26 mouse cellular contexts compared by ENCODE assay signal in genomic region chr1:51633795-51634194, GRCm38 (mm10).
DNase-seq lines count a peak whose midpoint lies in the region; ATAC-seq and TF ChIP-seq lines count a peak whose summit lies in the region.
"Had no signal": no experiment of that assay in that cellular context is flagged by ENCODE, and none has a peak within 500 bp of the region (broad histone marks: within the 10 kb centered on the region; RNA-seq: fewer than 3 reads in every experiment).

No protein-coding gene starts in this region.

- WGBS in forebrain, embryonic 12.5 days: 57% methylated on average over 5 of the region's 5 CpGs
- 35% methylated on average over 5 of the region's 5 CpGs for WGBS in forebrain, embryonic 15.5 days

- no peak overlapping the region for H3K4me2 ChIP-seq in forebrain, embryonic 12.5 days
- no peak overlapping the region for H3K4me2 ChIP-seq in forebrain, embryonic 15.5 days (replicated peaks)
- H3K4me2 ChIP-seq: embryonic facial prominence, embryonic 12.5 days; embryonic facial prominence, embryonic 15.5 days; heart, embryonic 13.5 days; hindbrain, embryonic 14.5 days had no signal

- no peak for TF ChIP-seq CTCF in brain, embryonic 14.5 days (IDR thresholded peaks at IDR 0.05; ENCODE audit: borderline replicate concordance, extremely low read depth, insufficient read depth, insufficient read length)

- no peaks in the 10 kb centered on the region for H3K9me3 ChIP-seq in forebrain, embryonic 12.5 days
- no peaks in the 10 kb centered on the region for H3K9me3 ChIP-seq in forebrain, embryonic 15.5 days
- H3K9me3 ChIP-seq: embryonic facial prominence, embryonic 12.5 days; embryonic facial prominence, embryonic 15.5 days; heart, embryonic 13.5 days had no signal

- H3K9ac ChIP-seq in forebrain, embryonic 12.5 days: no peak overlapping the region
- H3K9ac ChIP-seq in forebrain, embryonic 15.5 days (replicated peaks): no peak overlapping the region
- H3K9ac ChIP-seq: embryonic facial prominence, embryonic 12.5 days; embryonic facial prominence, embryonic 15.5 days; heart, embryonic 13.5 days; hindbrain, embryonic 14.5 days had no signal

- H3K27ac ChIP-seq in forebrain, embryonic 12.5 days: no peak overlapping the region
- H3K27ac ChIP-seq in forebrain, embryonic 15.5 days (replicated peaks): no peak overlapping the region
- H3K27ac ChIP-seq: embryonic facial prominence, embryonic 12.5 days; embryonic facial prominence, embryonic 15.5 days; gastrocnemius, adult 2 months; heart, embryonic 13.5 days; hindbrain, embryonic 14.5 days; hindbrain, postnatal 0 days had no signal

- no peaks in the 10 kb centered on the region for H3K36me3 ChIP-seq in forebrain, embryonic 12.5 days (replicated peaks)
- no peaks in the 10 kb centered on the region for H3K36me3 ChIP-seq in forebrain, embryonic 15.5 days
- H3K36me3 ChIP-seq: embryonic facial prominence, embryonic 12.5 days; embryonic facial prominence, embryonic 15.5 days; heart, embryonic 13.5 days had no signal

- DNase-seq in brain, embryonic 14.5 days (ENCODE audit: low read depth): peak; percentile 65
- DNase-seq in urinary bladder, postnatal 10 days (ENCODE audit: low spot score): no peak
- DNase-seq in ovary, postnatal 36 days (ENCODE audit: low spot score): no peak
- no peak for DNase-seq in cerebellum, postnatal 25 days
- DNase-seq: adrenal gland, adult 2 months; adrenal gland, postnatal 14 days; cerebellum, adult 11-12 months; cerebellum, adult 8-10 months; cerebellum, postnatal 10 days; gastrocnemius, adult 2 months; gastrocnemius, postnatal 14 days; heart, adult 18-20 months; heart, postnatal 14 days; heart, postnatal 4 days; kidney, adult 18-20 months had no signal

- H3K4me3 ChIP-seq in forebrain, embryonic 12.5 days (replicated peaks): no peak overlapping the region
- H3K4me3 ChIP-seq in forebrain, embryonic 15.5 days: no peak overlapping the region
- H3K4me3 ChIP-seq: embryonic facial prominence, embryonic 12.5 days; embryonic facial prominence, embryonic 15.5 days; erythroblast, embryonic 14.5 days; gastrocnemius, adult 2 months; heart, embryonic 13.5 days had no signal

- H3K4me1 ChIP-seq in forebrain, embryonic 12.5 days: peaks cover 11% of the 10 kb centered on the region
- peaks cover 16% of the 10 kb centered on the region for H3K4me1 ChIP-seq in forebrain, embryonic 15.5 days
- H3K4me1 ChIP-seq: embryonic facial prominence, embryonic 12.5 days; embryonic facial prominence, embryonic 15.5 days had no signal

- H3K27me3 ChIP-seq in forebrain, embryonic 12.5 days: no peaks in the 10 kb centered on the region
- H3K27me3 ChIP-seq in forebrain, embryonic 15.5 days: no peaks in the 10 kb centered on the region
- H3K27me3 ChIP-seq: embryonic facial prominence, embryonic 12.5 days; embryonic facial prominence, embryonic 15.5 days; heart, embryonic 13.5 days had no signal

- peak; percentile 36; the same call in 1 of the 2 replicates for ATAC-seq in forebrain, embryonic 12.5 days (ENCODE audit: low FRiP score)
- ATAC-seq in forebrain, embryonic 15.5 days (replicated peaks): 0 out of 2 replicates have a peak, but pooled peaks have one; percentile 41
- ATAC-seq: CD4-positive, CD25-positive, alpha-beta regulatory T cell, adult 4 months; hindbrain, postnatal 0 days; inflammation-experienced regulatory T-cells, adult 6 months; intestine, embryonic 16.5 days had no signal

- no peak for TF ChIP-seq POLR2A in brain, embryonic 14.5 days (IDR thresholded peaks at IDR 0.05; ENCODE audit: borderline replicate concordance, extremely low read depth, insufficient read depth, insufficient read length, poor library complexity, severe bottlenecking)
